Mouse (Mus musculus) urinary bladder, postnatal 0 days (tissue): ENCODE data around the gene Tmprss11c. TPM values are rescaled to one million over a fixed set of nuclear protein-coding genes. Genes with fewer than 3 reads are reported as not detected.

Experiments used
- polyA plus RNA-seq: library from polyadenylated mRNA; unstranded; fragments of >200 nt; fragmentation: Nextera tagmentation; extraction: Ambion mirVana; gene quantifications from 2 replicates; pipeline ENCODE4 v1.2.1, GENCODE M21; 2015

Gene Tmprss11c
- polyA plus RNA-seq, result not detected in 2 replicates

GRCm38 (mm10) chr5:86289208-86289607 is at the start of gene Tmprss11c:
Tmprss11c (minus strand) TSS chr5:86289308.

DNA sequence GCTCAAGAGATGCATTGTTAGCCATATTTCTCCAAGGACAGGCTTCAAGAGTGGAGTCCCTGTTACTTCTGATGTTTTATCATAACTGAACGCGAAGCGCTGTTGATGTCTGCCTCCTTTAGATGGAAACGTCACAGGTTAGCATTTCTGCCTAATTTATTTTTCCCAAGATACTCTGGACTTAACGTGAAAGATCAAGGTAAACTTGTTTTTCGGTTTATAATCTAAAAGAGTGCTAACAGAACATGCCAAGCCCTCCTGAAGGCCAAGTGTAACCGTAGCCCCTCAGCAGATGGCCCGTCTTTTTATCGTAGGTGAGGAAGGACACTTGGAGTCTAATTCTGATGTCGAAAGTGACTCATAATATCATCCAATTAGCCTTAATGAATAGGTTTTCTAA is 91.3 kb downstream of the Tmprss11c start, which contains the start of gene Gnrhr:
Gene Gnrhr, minus strand, starts transcription at position 101 of the 400 bp plus-strand sequence.

Other genes starting within 250 kb of the Tmprss11c start
- 9.4 and 12.5 TPM in 2 replicates for gene Cenpc1, start 223.7 kb downstream of the Tmprss11c start, polyA plus RNA-seq
- gene Stap1, start 217.6 kb downstream of the Tmprss11c start, polyA plus RNA-seq, result 0.23 and 0.27 TPM in 2 replicates
- 6.7 and 8.4 TPM in 2 replicates for gene Uba6, start 116.5 kb downstream of the Tmprss11c start, polyA plus RNA-seq
- gene Gnrhr, start 91.4 kb downstream of the Tmprss11c start, polyA plus RNA-seq, result not detected in 2 replicates
- not detected in 2 replicates for gene Tmprss11d, start 84.1 kb upstream of the Tmprss11c start, polyA plus RNA-seq
- 3.0 and 3.1 TPM in 2 replicates for gene Tmprss11a, start 179.7 kb upstream of the Tmprss11c start, polyA plus RNA-seq
- gene Tmprss11g, start 229.3 kb upstream of the Tmprss11c start, polyA plus RNA-seq, result 0.13 and 0.21 TPM in 2 replicates